Mouse (Mus musculus): ENCODE results near the gene Spdl1. TPM values are rescaled to one million over a fixed set of nuclear protein-coding genes. Genes with fewer than 3 reads are reported as not detected.
A peak's percentile ranks its signal among the peaks of the same experiment; 100 is the strongest.

Gene Spdl1
- polyA plus RNA-seq (2015; fragmentation: Nextera tagmentation; extraction: Ambion mirVana), result 11.3 and 12.3 TPM in 2 replicates

- peak within 1 kb of the TSS; percentile 87 for H3K27ac ChIP-seq (ENCODE audit: low read length)
- under 1% methylated on average over 49 of the region's 49 CpGs for WGBS (ENCODE audit: insufficient replicate concordance)
- peaks cover 10% of the 10 kb centered on the region for H3K36me3 ChIP-seq (ENCODE audit: control insufficient read depth, insufficient read depth)
- peak within 1 kb of the TSS; percentile 91 for H3K4me3 ChIP-seq (ENCODE audit: low read depth, low read length)
- H3K27me3 ChIP-seq (ENCODE audit: control insufficient read depth, insufficient read depth, low read depth, low read length), result no peaks in the 10 kb centered on the region
- peaks cover 13% of the 10 kb centered on the region for H3K4me1 ChIP-seq (ENCODE audit: control insufficient read depth, low read depth, low read length)
- peak; percentile 95 for ATAC-seq (ENCODE audit: low read depth)
- H3K9ac ChIP-seq (ENCODE audit: low read depth, low read length), result peak within 1 kb of the TSS; percentile 89
- peak within 1 kb of the TSS; percentile 67 for H3K4me2 ChIP-seq (ENCODE audit: low read depth, low read length)
- no peaks in the 10 kb centered on the region for H3K9me3 ChIP-seq (replicated peaks; ENCODE audit: control insufficient read depth, low read length)
These were observed at the start of gene Spdl1 for GRCm38 (mm10) chr11:34833318-34834086. Gene Spdl1, minus strand, starts transcription at chr11:34833641.

GRCm38 (mm10) chr11:34881528-34881927 lies 48.1 kb upstream of the Spdl1 start:
- H3K4me2 ChIP-seq (ENCODE audit: low read depth, low read length), result no peak overlapping the region
- 33% methylated on average over 5 of the region's 5 CpGs for WGBS (ENCODE audit: insufficient replicate concordance)

GRCm38 (mm10) chr11:34879678-34880077 lies 46.2 kb upstream of the Spdl1 start:
- H3K9me3 ChIP-seq (replicated peaks; ENCODE audit: control insufficient read depth, low read length), result no peaks in the 10 kb centered on the region
- H3K4me3 ChIP-seq (ENCODE audit: low read depth, low read length), result no peak overlapping the region
- H3K27me3 ChIP-seq (ENCODE audit: control insufficient read depth, insufficient read depth, low read depth, low read length), result no peaks in the 10 kb centered on the region
- 23% methylated on average over 1 of the region's 1 CpGs for WGBS (ENCODE audit: insufficient replicate concordance)
- no peak for ATAC-seq (ENCODE audit: low read depth)
- no peak overlapping the region for H3K9ac ChIP-seq (ENCODE audit: low read depth, low read length)
- no peak overlapping the region for H3K4me2 ChIP-seq (ENCODE audit: low read depth, low read length)
- no peaks in the 10 kb centered on the region for H3K4me1 ChIP-seq (ENCODE audit: control insufficient read depth, low read depth, low read length)
- H3K36me3 ChIP-seq (ENCODE audit: control insufficient read depth, insufficient read depth), result no peaks in the 10 kb centered on the region
- H3K27ac ChIP-seq (ENCODE audit: low read length), result no peak overlapping the region

More at GRCm38 (mm10) chr11:34881528-34881927, 48.1 kb upstream of the Spdl1 start:
- Histone ChIP-seq H3K9me3 (replicated peaks; ENCODE audit: control insufficient read depth, low read length) (no peaks in the 10 kb centered on the region), H3K4me1 (ENCODE audit: control insufficient read depth, low read depth, low read length) (no peaks in the 10 kb centered on the region), H3K27me3 (ENCODE audit: control insufficient read depth, insufficient read depth, low read depth, low read length) (no peaks in the 10 kb centered on the region), H3K4me3 (ENCODE audit: low read depth, low read length) (no peak overlapping the region), H3K36me3 (ENCODE audit: control insufficient read depth, insufficient read depth) (no peaks in the 10 kb centered on the region), H3K9ac (ENCODE audit: low read depth, low read length) (no peak overlapping the region), H3K27ac (ENCODE audit: low read length) (no peak overlapping the region)
- no peak for ATAC-seq (ENCODE audit: low read depth)

GRCm38 (mm10) chr11:34873861-34874260 lies 40.4 kb upstream of the Spdl1 start:
- H3K4me2 ChIP-seq (ENCODE audit: low read depth, low read length), result no peak overlapping the region
- no peak for ATAC-seq (ENCODE audit: low read depth)
- H3K9me3 ChIP-seq (replicated peaks; ENCODE audit: control insufficient read depth, low read length), result no peaks in the 10 kb centered on the region
- no peaks in the 10 kb centered on the region for H3K4me1 ChIP-seq (ENCODE audit: control insufficient read depth, low read depth, low read length)
- no peaks in the 10 kb centered on the region for H3K36me3 ChIP-seq (ENCODE audit: control insufficient read depth, insufficient read depth)
- no peaks in the 10 kb centered on the region for H3K27me3 ChIP-seq (ENCODE audit: control insufficient read depth, insufficient read depth, low read depth, low read length)
- H3K9ac ChIP-seq (ENCODE audit: low read depth, low read length), result no peak overlapping the region
- no peak overlapping the region for H3K27ac ChIP-seq (ENCODE audit: low read length)
- H3K4me3 ChIP-seq (ENCODE audit: low read depth, low read length), result no peak overlapping the region
- 52% methylated on average over 2 of the region's 2 CpGs for WGBS (ENCODE audit: insufficient replicate concordance)

- Histone ChIP-seq H3K9ac (ENCODE audit: low read depth, low read length) (no peak overlapping the region), H3K4me3 (ENCODE audit: low read depth, low read length) (no peak overlapping the region), H3K4me1 (ENCODE audit: control insufficient read depth, low read depth, low read length) (no peaks in the 10 kb centered on the region), H3K36me3 (ENCODE audit: control insufficient read depth, insufficient read depth) (no peaks in the 10 kb centered on the region), H3K27ac (ENCODE audit: low read length) (no peak overlapping the region), H3K4me2 (ENCODE audit: low read depth, low read length) (no peak overlapping the region), H3K27me3 (ENCODE audit: control insufficient read depth, insufficient read depth, low read depth, low read length) (no peaks in the 10 kb centered on the region), H3K9me3 (replicated peaks; ENCODE audit: control insufficient read depth, low read length) (no peaks in the 10 kb centered on the region)
- no peak for ATAC-seq (ENCODE audit: low read depth)
- 58% methylated on average over 2 of the region's 2 CpGs for WGBS (ENCODE audit: insufficient replicate concordance)
These were observed 39.0 kb upstream of the Spdl1 start for GRCm38 (mm10) chr11:34872432-34872831.

- Histone ChIP-seq H3K4me3 (ENCODE audit: low read depth, low read length) (no peak overlapping the region), H3K27ac (ENCODE audit: low read length) (no peak overlapping the region), H3K27me3 (ENCODE audit: control insufficient read depth, insufficient read depth, low read depth, low read length) (no peaks in the 10 kb centered on the region), H3K4me1 (ENCODE audit: control insufficient read depth, low read depth, low read length) (no peaks in the 10 kb centered on the region), H3K36me3 (ENCODE audit: control insufficient read depth, insufficient read depth) (no peaks in the 10 kb centered on the region), H3K9ac (ENCODE audit: low read depth, low read length) (no peak overlapping the region), H3K9me3 (replicated peaks; ENCODE audit: control insufficient read depth, low read length) (no peaks in the 10 kb centered on the region), H3K4me2 (ENCODE audit: low read depth, low read length) (no peak overlapping the region)
- no peak for ATAC-seq (ENCODE audit: low read depth)
- 52% methylated on average over 3 of the region's 3 CpGs for WGBS (ENCODE audit: insufficient replicate concordance)
These were observed 38.5 kb upstream of the Spdl1 start for GRCm38 (mm10) chr11:34871991-34872390.

- 43% methylated on average over 3 of the region's 3 CpGs for WGBS (ENCODE audit: insufficient replicate concordance)
- H3K27ac ChIP-seq (ENCODE audit: low read length), result no peak overlapping the region
- no peaks in the 10 kb centered on the region for H3K9me3 ChIP-seq (replicated peaks; ENCODE audit: control insufficient read depth, low read length)
- no peak overlapping the region for H3K4me2 ChIP-seq (ENCODE audit: low read depth, low read length)
- H3K4me3 ChIP-seq (ENCODE audit: low read depth, low read length), result no peak overlapping the region
- H3K9ac ChIP-seq (ENCODE audit: low read depth, low read length), result no peak overlapping the region
- no peak for ATAC-seq (ENCODE audit: low read depth)
- H3K27me3 ChIP-seq (ENCODE audit: control insufficient read depth, insufficient read depth, low read depth, low read length), result no peaks in the 10 kb centered on the region
- H3K36me3 ChIP-seq (ENCODE audit: control insufficient read depth, insufficient read depth), result no peaks in the 10 kb centered on the region
- no peaks in the 10 kb centered on the region for H3K4me1 ChIP-seq (ENCODE audit: control insufficient read depth, low read depth, low read length)
These were observed 38.0 kb upstream of the Spdl1 start for GRCm38 (mm10) chr11:34871456-34871855.

GRCm38 (mm10) chr11:34868626-34869025 lies 35.2 kb upstream of the Spdl1 start:
- Histone ChIP-seq H3K9ac (ENCODE audit: low read depth, low read length) (no peak overlapping the region), H3K4me2 (ENCODE audit: low read depth, low read length) (no peak overlapping the region), H3K4me3 (ENCODE audit: low read depth, low read length) (no peak overlapping the region), H3K27me3 (ENCODE audit: control insufficient read depth, insufficient read depth, low read depth, low read length) (no peaks in the 10 kb centered on the region), H3K36me3 (ENCODE audit: control insufficient read depth, insufficient read depth) (no peaks in the 10 kb centered on the region), H3K27ac (ENCODE audit: low read length) (no peak overlapping the region), H3K9me3 (replicated peaks; ENCODE audit: control insufficient read depth, low read length) (no peaks in the 10 kb centered on the region), H3K4me1 (ENCODE audit: control insufficient read depth, low read depth, low read length) (no peaks in the 10 kb centered on the region)
- WGBS (ENCODE audit: insufficient replicate concordance), result 28% methylated on average over 6 of the region's 6 CpGs
- no peak for ATAC-seq (ENCODE audit: low read depth)

- H3K27me3 ChIP-seq (ENCODE audit: control insufficient read depth, insufficient read depth, low read depth, low read length), result no peaks in the 10 kb centered on the region
- H3K9me3 ChIP-seq (replicated peaks; ENCODE audit: control insufficient read depth, low read length), result no peaks in the 10 kb centered on the region
- H3K4me2 ChIP-seq (ENCODE audit: low read depth, low read length), result no peak overlapping the region
- ATAC-seq (ENCODE audit: low read depth), result no peak
- no peaks in the 10 kb centered on the region for H3K36me3 ChIP-seq (ENCODE audit: control insufficient read depth, insufficient read depth)
- no peak overlapping the region for H3K27ac ChIP-seq (ENCODE audit: low read length)
- WGBS (ENCODE audit: insufficient replicate concordance), result 49% methylated on average over 3 of the region's 3 CpGs
- no peaks in the 10 kb centered on the region for H3K4me1 ChIP-seq (ENCODE audit: control insufficient read depth, low read depth, low read length)
- no peak overlapping the region for H3K9ac ChIP-seq (ENCODE audit: low read depth, low read length)
- H3K4me3 ChIP-seq (ENCODE audit: low read depth, low read length), result no peak overlapping the region
These were observed 32.4 kb upstream of the Spdl1 start for GRCm38 (mm10) chr11:34865741-34866270.
